Mouse (Mus musculus) CD4-positive, CD25-positive, alpha-beta regulatory T cell, adult 2 months (primary cell): ENCODE measurements at regions not wholly inside any gene's neighbourhood (a gene's known extent, or its start where the extent isn't known, plus 50 kb on each side); places are given as distances from the start of the nearest gene placed in this dataset.

Experiments
- DNase-seq: peaks from one replicate; pipeline ENCODE4 v3.0.0-alpha.2; 2012; ENCODE audit warnings: low read depth, low spot score

GRCm38 (mm10) chr6:117104463-117104862, 63.9 kb upstream of the Cxcl12 start:
- no peak for DNase-seq

- DNase-seq: no peak
Measured at GRCm38 (mm10) chr6:117105182-117105589, 63.1 kb upstream of the Cxcl12 start.

- DNase-seq: no peak
Measured at GRCm38 (mm10) chr6:117110291-117110690, 58.0 kb upstream of the Cxcl12 start.

GRCm38 (mm10) chr6:117114859-117115258, 53.5 kb upstream of the Cxcl12 start:
- no peak for DNase-seq

GRCm38 (mm10) chr6:117118081-117118480, 50.3 kb upstream of the Cxcl12 start:
- no peak for DNase-seq
